Mouse (Mus musculus) cerebellum, adult 8-10 months (tissue): ENCODE measurements around the gene Dnajb4.
"Not testable (repeated sequence)": the region's sequence is repeated elsewhere in the genome, so short reads cannot be mapped to it uniquely, and the experiment has no call there.

Experiments used
- DNase-seq: peaks from one replicate; pipeline ENCODE4 v3.0.0; 2022

Gene Dnajb4

DNA sequence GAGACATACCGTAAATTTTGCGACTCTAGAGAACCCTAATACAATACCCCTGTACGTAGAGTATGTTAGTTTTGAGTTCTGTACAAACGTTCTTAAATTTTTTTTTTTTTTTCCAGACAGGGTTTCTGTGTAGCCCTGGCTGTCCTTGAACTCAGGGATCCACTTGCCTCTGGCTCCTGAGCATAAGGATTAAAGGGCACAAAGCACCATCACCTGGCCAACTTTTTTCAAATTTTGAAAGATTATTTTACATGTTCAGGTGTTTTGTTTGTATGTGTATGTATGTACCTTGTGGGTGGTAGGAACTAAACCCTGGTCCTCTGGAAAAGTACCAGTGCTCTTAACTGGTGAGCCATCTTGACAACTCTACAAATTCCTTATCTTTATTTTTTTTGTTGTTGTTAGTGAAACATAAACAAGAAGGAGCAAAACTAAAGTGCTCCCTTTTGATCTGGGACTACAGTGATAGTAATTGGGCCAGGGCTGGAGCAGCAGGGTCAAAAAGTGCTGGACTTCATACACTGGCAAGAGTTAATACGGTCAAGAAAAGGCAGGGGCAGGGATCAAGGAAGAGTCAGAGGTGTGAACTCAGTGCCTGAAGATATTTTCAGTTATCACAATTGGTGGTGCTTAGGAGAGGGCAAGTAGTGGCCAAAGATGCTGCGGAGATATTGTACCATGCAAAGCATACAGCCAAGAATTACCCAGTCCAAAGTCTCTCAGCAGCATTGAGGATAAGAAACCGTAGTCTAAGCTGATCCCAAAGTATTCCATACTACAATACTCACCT lies 1.8 kb downstream of the Dnajb4 start:
- no peak for DNase-seq

GRCm38 (mm10) chr3:152207156-152207555 lies 2.9 kb downstream of the Dnajb4 start:
- no peak for DNase-seq

GRCm38 (mm10) chr3:152204577-152204976 lies 5.5 kb downstream of the Dnajb4 start:
- DNase-seq, result no peak

DNA sequence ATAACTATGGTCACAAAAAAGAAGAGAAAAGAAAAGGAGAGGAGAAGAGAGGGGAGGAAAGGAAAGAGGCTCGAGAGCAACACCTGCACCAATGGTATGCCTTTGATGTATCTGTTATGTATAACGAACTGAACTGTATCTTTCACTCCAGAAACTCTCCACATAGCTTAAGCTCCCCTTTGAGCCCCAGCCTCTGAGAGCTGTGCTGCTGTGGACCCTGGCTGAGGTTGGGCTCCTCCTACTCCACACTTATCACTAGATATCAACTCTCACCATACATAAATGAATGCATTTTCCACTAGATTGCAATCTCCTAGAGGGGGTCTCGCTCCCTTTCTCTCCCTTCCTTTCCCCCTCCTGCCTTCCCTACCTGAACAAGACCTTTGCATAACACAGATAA lies 6.1 kb downstream of the Dnajb4 start:
- no peak for DNase-seq

DNA sequence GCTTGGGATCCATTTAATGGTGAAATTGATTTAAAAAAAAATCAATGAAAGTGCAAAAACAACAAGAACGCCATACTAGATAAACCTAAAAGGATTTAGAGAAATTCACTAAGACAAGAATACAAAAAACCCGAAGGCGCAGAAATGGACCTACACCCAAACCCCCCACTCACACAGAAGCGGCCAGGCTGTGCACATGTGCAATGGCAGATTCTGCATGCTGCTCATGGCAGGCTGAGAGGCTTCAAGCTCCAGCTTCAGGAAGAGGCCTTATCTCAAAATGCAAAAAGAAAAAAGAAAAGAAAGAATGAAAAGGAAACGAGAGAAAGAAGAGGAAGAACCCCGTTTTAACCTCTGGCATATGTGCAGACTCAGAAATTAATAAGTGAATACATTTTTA lies 6.7 kb downstream of the Dnajb4 start:
- DNase-seq, result no peak

DNA sequence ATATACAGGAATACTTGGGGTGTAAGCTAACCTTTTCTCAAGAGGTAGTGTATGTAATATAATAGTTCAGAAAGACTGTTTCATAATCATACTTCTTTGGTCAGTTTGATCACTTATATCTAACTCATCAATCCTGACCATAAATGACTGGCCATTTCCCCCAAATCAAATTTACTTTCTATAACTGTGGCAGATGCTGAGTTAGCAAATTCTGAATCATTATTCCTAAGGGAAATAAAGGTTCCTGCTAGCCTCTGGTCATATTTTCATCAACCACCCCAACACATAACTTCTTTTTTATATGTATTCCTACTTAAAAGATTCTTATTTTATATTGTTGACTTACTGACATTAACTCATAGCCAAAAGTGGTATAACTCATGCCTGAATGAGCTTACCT lies 7.2 kb downstream of the Dnajb4 start:
- DNase-seq, result no peak

DNA sequence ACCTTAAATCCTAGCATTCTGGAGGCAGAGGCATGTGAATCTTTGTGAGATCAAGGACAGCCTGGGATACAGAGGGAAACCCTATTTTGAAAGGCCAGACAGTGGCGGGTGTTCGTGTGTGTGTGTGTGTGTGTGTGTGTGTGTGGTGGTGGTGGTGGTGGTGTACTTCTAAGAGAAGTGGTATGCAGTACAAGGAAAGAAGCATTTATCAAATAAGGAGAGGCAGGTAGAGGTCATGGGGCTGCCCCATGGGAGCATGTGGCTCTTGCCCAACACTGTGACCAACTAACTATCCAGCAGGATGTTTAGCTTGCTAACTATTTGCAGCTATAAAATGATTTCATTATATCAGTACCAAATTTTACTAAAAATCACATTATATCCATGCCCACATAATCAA lies 8.5 kb downstream of the Dnajb4 start:
- DNase-seq, result no peak

DNA sequence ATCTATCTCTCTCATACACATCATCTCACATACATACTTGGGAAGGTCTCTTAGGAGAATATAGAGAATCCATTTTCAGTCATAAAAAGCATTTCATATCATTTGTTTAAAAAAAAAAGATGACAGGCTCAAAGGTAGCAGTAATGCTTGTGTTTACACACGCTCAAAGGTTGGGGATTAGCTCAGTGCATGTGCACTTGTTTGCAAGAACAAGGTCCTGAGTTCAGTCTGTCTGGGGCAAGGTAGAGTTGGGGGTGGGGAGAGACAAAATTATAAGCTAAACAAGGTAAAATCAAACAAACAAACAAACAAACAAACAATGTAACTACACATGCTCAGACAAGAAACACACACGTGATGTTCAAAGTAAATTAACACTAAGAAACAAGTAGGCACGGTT lies 8.9 kb downstream of the Dnajb4 start:
- no peak for DNase-seq

- no peak for DNase-seq
Measured at GRCm38 (mm10) chr3:152199125-152199524, 11.0 kb downstream of the Dnajb4 start.

- DNase-seq, result not testable (repeated sequence)
Measured at GRCm38 (mm10) chr3:152197246-152197645, 12.9 kb downstream of the Dnajb4 start.

DNA sequence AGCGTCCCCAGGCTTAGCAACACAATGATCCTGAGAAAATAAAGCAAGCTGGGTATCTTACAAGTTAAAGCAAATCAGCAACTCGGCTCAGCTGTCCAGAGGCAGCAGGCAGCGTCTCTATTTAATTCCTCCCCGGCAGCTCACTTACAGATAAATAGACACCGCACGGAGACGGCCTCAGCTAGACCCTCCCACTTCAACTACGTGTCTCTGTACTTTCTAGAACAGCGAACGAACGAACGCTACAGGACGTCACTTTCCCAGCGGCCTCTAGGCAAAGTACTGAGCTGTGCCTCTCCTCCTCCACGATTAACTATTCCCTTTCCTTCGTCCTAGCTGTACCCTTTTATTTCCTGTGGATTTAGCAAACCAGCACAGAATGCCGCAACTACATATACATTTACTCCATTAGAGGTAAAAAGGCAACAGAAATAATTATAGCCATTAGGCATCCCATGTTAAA lies 16.4 kb downstream of the Dnajb4 start:
- DNase-seq, result peak; percentile 74

DNA sequence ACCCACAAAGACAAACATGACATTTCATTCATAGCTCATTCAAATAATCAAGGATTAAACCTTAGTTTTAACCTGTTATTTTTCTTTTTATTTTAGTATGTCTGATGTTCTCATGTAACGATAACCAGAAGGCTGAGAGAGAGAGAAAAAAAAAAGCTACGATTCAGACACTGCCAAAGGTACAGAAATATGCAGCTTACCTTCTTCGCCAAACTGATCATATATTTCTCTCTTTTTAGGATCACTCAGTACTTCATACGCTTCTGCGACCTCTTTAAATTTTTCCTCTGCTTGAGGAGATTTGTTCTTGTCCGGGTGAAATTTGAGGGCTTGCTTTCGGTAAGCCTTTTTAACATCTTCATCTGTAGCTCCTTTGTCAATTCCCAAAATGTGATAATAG lies 16.9 kb downstream of the Dnajb4 start:
- no peak for DNase-seq

- DNase-seq, result no peak
Measured at GRCm38 (mm10) chr3:152192238-152192931, 17.7 kb downstream of the Dnajb4 start.

- no peak for DNase-seq
Measured at GRCm38 (mm10) chr3:152191791-152192237, 18.3 kb downstream of the Dnajb4 start.

GRCm38 (mm10) chr3:152190679-152191477 lies 19.2 kb downstream of the Dnajb4 start:
- no peak for DNase-seq

- no peak for DNase-seq
Measured at GRCm38 (mm10) chr3:152189306-152189705, 20.8 kb downstream of the Dnajb4 start.

DNA sequence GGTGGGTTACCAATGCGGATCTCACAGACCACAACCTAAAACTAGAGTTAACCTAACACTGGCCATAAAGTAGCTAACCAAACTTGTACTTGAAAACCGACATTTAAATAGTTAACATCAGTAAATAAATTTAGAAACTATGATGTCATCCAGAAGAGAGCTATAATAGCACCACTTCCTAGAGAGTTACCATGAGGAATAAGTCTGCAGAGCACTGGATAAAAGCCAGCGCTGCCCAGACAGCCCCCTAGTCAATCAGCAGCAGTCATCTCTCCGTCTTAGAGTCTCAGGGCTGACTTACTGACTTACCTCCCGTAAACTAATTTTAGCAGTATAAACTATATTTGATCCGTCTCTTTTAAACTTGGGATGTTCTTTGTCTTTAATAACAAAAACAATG lies 24.0 kb downstream of the Dnajb4 start:
- DNase-seq, result no peak

DNA sequence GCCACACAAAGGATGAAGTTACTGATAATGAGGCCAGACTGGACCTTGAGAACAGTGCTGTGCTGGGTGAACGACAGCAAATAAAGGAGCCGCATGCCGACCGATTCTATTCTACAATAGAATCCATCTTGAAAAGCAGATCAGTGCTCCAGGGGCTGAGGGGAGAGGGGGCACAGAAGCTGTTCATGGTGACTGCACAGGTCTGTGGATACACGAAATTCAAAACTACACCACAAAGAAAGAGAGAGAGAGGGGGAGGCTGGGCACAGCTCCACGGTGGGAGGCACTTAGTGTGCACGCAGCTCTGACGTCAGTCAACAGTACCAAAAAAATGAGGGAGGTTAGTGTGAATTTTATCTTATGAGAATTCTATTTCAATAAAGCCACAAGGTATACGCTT lies 26.6 kb downstream of the Dnajb4 start:
- no peak for DNase-seq

DNA sequence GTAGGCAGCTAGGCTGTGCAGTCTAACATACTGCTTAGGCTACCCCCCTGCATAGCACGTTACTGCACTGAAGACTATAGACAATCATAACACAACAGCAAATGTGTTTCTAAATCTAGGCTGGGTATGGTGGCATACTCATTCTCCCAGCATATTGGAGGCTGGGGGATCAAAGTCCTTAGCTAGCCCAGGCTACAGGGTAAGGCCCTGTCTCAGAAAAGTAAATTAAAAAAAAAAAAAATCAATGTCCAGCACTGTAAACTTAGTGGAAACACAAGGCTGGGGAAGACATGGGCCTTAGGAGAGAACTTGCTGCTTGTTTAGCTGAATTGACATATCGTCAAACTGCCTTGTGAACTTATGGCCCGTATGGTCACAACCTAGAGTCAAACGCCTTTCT lies 29.5 kb downstream of the Dnajb4 start:
- DNase-seq, result no peak

DNA sequence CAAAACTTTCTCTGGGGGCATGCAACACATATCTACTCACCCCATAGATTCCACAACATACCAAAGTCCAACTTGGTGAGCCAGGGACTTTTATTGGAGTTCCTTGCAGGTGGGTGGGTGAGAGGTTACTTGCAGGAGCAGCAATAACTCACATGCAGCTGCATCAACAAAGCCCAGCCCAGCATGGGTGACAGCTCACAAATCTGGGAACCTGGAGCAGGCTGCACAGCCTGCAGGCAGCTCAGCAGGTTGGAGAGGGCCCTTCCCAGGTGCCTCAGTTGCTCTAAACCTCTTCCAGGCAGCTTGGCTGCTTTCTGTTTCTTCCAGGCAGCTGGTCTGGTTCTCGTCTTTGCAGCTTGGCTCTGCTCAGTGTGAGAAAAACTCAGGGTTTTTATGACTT lies 30.8 kb downstream of the Dnajb4 start:
- no peak for DNase-seq

- no peak for DNase-seq
Measured at GRCm38 (mm10) chr3:152178816-152179215, 31.3 kb downstream of the Dnajb4 start.

DNA sequence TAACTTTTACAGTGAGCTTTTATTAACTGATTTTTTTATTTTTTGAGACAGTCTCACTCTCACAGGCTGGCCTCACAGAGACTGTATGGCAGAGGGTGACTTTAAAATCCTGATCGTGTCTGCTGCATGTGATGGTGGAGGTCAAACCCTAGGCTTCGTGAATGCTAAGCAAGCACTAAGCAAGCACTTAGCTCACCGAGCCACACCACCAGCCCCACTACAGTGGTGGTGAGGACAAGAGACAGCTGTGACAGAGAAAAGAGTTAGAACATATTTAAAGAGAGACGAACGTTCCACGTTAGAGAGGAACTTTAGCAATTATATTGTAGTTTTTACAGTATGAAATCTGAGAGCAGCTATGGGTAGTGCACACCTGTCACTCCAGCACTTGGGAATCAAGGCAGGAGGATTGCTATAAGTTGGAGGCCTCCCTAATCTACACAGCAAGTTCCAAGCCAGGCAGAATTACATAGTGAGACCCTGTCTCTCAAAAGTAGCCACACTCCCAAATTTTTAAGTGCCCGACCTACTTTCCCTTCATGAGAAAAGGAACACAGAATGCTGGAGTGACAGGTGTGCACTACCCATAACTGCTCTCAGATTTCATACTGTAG lies 37.7 kb downstream of the Dnajb4 start:
- no peak for DNase-seq

DNA sequence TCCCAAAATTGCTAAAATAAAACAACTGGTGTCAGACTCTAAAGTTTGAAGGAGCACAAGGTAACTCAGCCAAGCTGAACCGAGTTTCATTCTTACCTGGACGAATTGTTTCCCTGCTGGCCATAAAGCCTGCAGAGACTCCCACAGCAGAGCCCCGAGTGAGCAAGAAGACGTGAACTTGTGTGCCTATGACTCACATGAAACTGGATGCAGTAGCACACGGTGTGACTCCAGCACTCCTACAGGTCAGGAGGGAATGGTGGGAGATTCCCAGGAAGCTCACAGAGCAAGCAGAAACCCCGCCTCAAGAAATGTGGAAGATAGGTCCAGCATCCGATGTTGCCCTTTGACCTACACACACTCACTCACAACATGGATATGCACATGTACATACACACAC lies 38.2 kb downstream of the Dnajb4 start:
- DNase-seq, result no peak
